Mouse (Mus musculus) hindbrain, embryonic 14.5 days (tissue): ENCODE measurements around the gene Prelp. TPM values are rescaled to one million over a fixed set of nuclear protein-coding genes. Genes with fewer than 3 reads are reported as not detected.
"Not testable (repeated sequence)": the region's sequence is repeated elsewhere in the genome, so short reads cannot be mapped to it uniquely, and the experiment has no call there.

ENCODE experiments used
- ATAC-seq: fragments of 200-750 bp; cut with Nextera tagmentation; 2 replicates; pipeline ENCODE4 v1.8.0; 2017; ENCODE audit warnings: moderate number of reproducible peaks, mild to moderate bottlenecking, moderate TSS enrichment, moderate library complexity; ENCODE audit not compliant: low FRiP score
- DNase-seq: peaks from one replicate; pipeline ENCODE4 v3.0.0-alpha.2; 2015; ENCODE audit warnings: low spot score
- H3K27ac ChIP-seq: fragments of 300-500 bp; sonication (generic); 2 replicates; pipeline ENCODE4 v1.5.1; 2014; ENCODE audit warnings: mild to moderate bottlenecking, moderate library complexity
- H3K27me3 ChIP-seq: fragments of 300-500 bp; sonication (generic); 2 replicates; pipeline ENCODE4 v1.6.1; 2014; ENCODE audit warnings: mild to moderate bottlenecking, low read length, mixed read lengths; ENCODE audit not compliant: control insufficient read depth, insufficient read depth
- H3K36me3 ChIP-seq: fragments of 300-500 bp; sonication (generic); replicated peaks from 2 replicates; pipeline ENCODE4 v1.6.1; 2014; ENCODE audit not compliant: control insufficient read depth, insufficient read depth
- H3K4me1 ChIP-seq: fragments of 300-500 bp; sonication (generic); replicated peaks from 2 replicates; pipeline ENCODE4 v1.6.1; 2014; ENCODE audit warnings: antibody characterized with exemption, low read length, mixed read lengths; ENCODE audit not compliant: control insufficient read depth, insufficient read depth
- H3K4me2 ChIP-seq: fragments of 300-500 bp; sonication (generic); replicated peaks from 2 replicates; pipeline ENCODE4 v1.6.1; 2014; ENCODE audit warnings: mild to moderate bottlenecking, moderate library complexity
- H3K4me3 ChIP-seq: fragments of 300-500 bp; sonication (generic); replicated peaks from 2 replicates; pipeline ENCODE4 v1.5.1; 2014; ENCODE audit warnings: mild to moderate bottlenecking, low read length
- H3K9ac ChIP-seq: fragments of 300-500 bp; sonication (generic); 2 replicates; pipeline ENCODE4 v1.6.1; 2014
- H3K9me3 ChIP-seq: fragments of 300-500 bp; sonication (generic); 2 replicates; pipeline ENCODE4 v1.6.1; 2016; ENCODE audit warnings: low read length; ENCODE audit not compliant: control insufficient read depth
- WGBS: fragments of 180-500 bp; shearing (Covaris S2); extraction: QIAGEN DNeasy Blood & Tissue Kit; methylation state at CpG from one replicate; pipeline ENCODE4 v1.1.7; 2014; 5-methylcytosine and 5-hydroxymethylcytosine counted together
- polyA plus RNA-seq: library from polyadenylated mRNA; unstranded; fragments of >200 nt; fragmentation: Nextera tagmentation; extraction: Ambion mirVana; gene quantifications from 2 replicates; pipeline ENCODE4 v1.2.1, GENCODE M21; 2014

Prelp gene
- 14.6 and 15.6 TPM in 2 replicates for polyA plus RNA-seq

DNA sequence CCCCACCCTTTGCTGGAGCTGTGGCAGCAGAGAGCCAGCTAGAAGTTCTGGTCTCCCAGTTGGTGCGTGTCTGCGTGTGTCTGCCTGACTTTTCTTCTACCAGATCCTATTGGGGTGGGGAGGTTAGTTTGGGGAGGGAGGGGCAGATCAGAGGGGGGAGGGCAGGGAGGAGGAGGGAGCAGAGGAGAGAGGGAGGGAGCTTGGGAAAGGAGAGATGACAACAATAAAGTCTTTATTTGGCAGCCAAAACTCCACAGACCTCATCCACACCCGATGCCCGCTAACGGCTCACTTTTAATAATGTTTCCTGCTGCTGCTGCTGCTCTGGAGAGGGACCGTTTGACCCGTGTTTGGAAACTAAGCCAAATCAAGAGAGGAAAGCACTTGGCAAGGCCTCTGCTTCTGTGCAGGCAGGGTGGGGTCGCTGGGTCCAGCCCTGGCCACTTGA, at the start of gene Prelp:
Gene Prelp (minus strand): TSS at position 111 of the 448 bp plus-strand sequence.
- H3K4me2 ChIP-seq: peak within 1 kb of the TSS; percentile 25
- peak within 1 kb of the TSS; percentile 70 for H3K27ac ChIP-seq
- peak within 1 kb of the TSS; percentile 17; the same call in 1 of the 2 replicates for H3K4me3 ChIP-seq
- no peak for DNase-seq
- 0 out of 2 replicates have a peak, but pooled peaks have one; percentile 24 for ATAC-seq
- H3K9ac ChIP-seq: 0 out of 2 replicates have a peak within 1 kb of the TSS, but pooled peaks have one; percentile 22
- no peaks in the 10 kb centered on the region for H3K27me3 ChIP-seq
- no peaks in the 10 kb centered on the region for H3K36me3 ChIP-seq
- H3K9me3 ChIP-seq: no peaks in the 10 kb centered on the region
- peaks cover 11% of the 10 kb centered on the region for H3K4me1 ChIP-seq
- WGBS: 15% methylated on average over 8 of the region's 8 CpGs

DNA sequence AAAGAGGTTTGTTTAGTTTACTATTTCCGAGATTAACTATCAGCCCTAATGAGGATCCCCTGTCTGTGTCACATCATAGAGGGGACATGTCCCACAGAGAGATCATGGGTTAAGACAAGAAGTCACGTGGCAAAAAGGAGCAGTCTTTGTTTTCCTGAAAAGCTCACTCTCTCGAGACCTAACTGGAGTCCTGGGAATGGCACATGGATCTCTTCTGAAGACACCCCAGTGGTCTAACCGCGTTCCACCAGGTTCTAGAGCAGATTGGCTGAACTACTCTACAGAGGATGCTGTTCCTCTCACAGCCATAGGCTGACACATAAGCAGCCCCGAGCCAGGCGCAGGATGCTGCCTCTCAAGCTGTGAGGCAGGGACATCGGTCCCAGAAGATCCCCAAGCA, 48.2 kb upstream of the Prelp start:
- Histone ChIP-seq H3K9ac (no peak overlapping the region), H3K4me3 (no peak overlapping the region), H3K27ac (no peak overlapping the region), H3K36me3 (no peaks in the 10 kb centered on the region), H3K27me3 (no peaks in the 10 kb centered on the region), H3K4me2 (no peak overlapping the region), H3K9me3 (no peaks in the 10 kb centered on the region), H3K4me1 (no peaks in the 10 kb centered on the region)
- no peak for DNase-seq
- 88% methylated on average over 8 of the region's 8 CpGs for WGBS
- ATAC-seq: no peak

DNA sequence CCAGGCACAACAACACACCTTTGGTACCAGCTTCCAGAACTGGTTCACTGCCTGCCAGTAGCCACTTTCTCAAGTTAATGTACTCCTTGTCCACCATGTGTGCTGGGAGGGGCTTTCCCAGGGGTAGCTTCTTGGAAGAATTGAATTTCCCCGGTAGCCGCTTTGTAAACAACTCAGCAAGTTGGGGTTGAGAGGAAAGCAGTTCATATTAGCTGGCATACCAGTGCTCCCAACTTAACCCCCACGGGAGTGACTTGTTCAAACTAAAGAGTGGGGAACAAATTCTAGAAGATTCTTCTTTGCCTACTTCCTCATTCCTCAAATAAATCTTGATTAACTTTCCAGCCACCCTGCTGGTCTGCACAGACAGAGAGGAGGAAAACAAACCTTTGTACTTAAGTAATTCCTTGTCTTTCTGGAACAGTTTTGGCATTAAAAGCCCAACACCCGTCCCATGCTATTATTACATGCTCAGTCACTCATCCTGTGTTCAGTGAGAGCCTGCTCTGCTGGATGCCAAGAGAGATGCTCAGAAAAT, 47.6 kb upstream of the Prelp start:
- H3K9ac ChIP-seq: no peak overlapping the region
- 72% methylated on average over 4 of the region's 4 CpGs for WGBS
- no peaks in the 10 kb centered on the region for H3K9me3 ChIP-seq
- H3K36me3 ChIP-seq: no peaks in the 10 kb centered on the region
- no peak overlapping the region for H3K27ac ChIP-seq
- DNase-seq (no peak), ATAC-seq (no peak)
- no peak overlapping the region for H3K4me2 ChIP-seq
- no peak overlapping the region for H3K4me3 ChIP-seq
- H3K27me3 ChIP-seq: no peaks in the 10 kb centered on the region
- H3K4me1 ChIP-seq: no peaks in the 10 kb centered on the region

DNA sequence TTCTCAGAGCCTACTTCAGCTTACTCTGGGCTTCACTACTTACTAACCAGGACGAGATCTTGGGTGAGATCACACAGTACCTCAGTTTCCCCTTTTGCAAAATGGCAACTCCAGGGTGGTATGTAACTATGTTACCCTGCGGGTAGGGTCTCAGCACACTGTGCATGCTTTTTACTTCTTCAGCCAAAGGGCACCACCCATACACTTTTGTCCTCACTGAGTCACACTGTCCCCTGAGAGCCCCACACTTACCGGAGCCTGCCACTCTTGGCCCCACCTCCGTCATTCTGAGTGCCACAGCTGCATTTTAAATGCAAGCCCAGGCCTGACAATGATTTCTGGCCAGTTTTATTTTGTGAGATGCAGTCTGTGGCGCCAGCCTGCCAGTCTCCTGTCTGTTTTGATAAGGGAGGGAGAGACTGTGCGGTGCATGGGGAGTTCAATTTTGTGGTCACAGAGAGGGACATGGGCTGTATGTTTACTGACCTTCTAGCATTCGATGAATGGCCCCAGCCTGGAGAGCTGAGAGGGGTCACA, 46.3 kb upstream of the Prelp start:
- H3K9me3 ChIP-seq: no peaks in the 10 kb centered on the region
- DNase-seq: no peak
- H3K9ac ChIP-seq: no peak overlapping the region
- WGBS: 71% methylated on average over 7 of the region's 7 CpGs
- H3K4me3 ChIP-seq: no peak overlapping the region
- no peaks in the 10 kb centered on the region for H3K27me3 ChIP-seq
- H3K4me1 ChIP-seq: no peaks in the 10 kb centered on the region
- ATAC-seq: no peak
- H3K36me3 ChIP-seq: no peaks in the 10 kb centered on the region
- H3K4me2 ChIP-seq: no peak overlapping the region
- no peak overlapping the region for H3K27ac ChIP-seq

DNA sequence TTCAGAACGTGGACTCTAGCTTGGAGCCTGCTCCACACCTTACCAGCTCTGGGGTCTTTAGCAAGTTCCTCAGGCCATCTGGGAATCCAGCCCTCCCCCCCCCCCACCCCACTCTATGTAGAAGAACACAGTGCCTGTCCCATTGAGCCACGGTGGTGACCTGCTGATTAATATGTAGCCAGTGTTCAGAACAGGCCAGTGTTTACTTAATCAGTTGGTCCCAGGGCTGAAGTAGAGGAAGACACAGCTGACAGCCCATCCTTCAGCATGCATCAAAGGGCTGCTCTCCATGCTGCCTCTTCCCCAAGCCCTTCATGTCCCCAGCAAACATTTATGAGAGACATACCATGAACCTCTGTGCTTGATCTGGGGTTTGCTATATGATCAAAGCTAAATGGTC, 44.8 kb upstream of the Prelp start:
- no peak overlapping the region for H3K4me2 ChIP-seq
- no peak overlapping the region for H3K4me3 ChIP-seq
- no peaks in the 10 kb centered on the region for H3K9me3 ChIP-seq
- no peak for ATAC-seq
- no peaks in the 10 kb centered on the region for H3K27me3 ChIP-seq
- 49% methylated on average over 2 of the region's 2 CpGs for WGBS
- H3K4me1 ChIP-seq: no peaks in the 10 kb centered on the region
- H3K27ac ChIP-seq: no peak overlapping the region
- H3K9ac ChIP-seq: no peak overlapping the region
- no peaks in the 10 kb centered on the region for H3K36me3 ChIP-seq
- no peak for DNase-seq

GRCm38 (mm10) chr1:133965298-133965697, 44.1 kb upstream of the Prelp start:
- WGBS: 51% methylated on average over 5 of the region's 5 CpGs
- Histone ChIP-seq H3K4me1 (no peaks in the 10 kb centered on the region), H3K9ac (no peak overlapping the region), H3K9me3 (no peaks in the 10 kb centered on the region), H3K4me2 (no peak overlapping the region), H3K36me3 (no peaks in the 10 kb centered on the region), H3K4me3 (no peak overlapping the region), H3K27ac (no peak overlapping the region), H3K27me3 (no peaks in the 10 kb centered on the region)
- DNase-seq: no peak
- ATAC-seq: no peak

DNA sequence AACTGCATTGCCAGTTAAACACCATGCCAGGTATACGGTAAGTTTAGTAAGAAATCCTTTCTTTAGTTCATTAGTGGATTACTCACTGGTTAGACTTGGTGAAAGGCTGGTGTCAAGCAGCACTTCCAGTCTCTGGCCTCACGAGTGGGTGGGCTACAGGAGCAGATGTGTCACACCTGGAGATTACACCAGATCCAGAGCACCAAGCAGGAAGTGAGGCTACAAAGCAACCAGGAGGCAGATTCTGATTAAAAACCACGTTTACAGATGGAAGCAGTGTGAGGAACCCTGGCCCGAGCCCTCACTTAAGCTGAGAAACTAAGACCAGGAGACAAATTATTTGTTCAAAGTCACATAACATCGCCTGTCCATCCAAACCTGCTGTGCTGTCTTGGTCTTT, 43.5 kb upstream of the Prelp start:
- Histone ChIP-seq H3K9me3 (no peaks in the 10 kb centered on the region), H3K4me1 (no peaks in the 10 kb centered on the region), H3K27me3 (no peaks in the 10 kb centered on the region), H3K4me3 (no peak overlapping the region), H3K36me3 (no peaks in the 10 kb centered on the region), H3K27ac (no peak overlapping the region), H3K9ac (no peak overlapping the region), H3K4me2 (no peak overlapping the region)
- 82% methylated on average over 5 of the region's 5 CpGs for WGBS
- no peak for ATAC-seq
- DNase-seq: no peak

DNA sequence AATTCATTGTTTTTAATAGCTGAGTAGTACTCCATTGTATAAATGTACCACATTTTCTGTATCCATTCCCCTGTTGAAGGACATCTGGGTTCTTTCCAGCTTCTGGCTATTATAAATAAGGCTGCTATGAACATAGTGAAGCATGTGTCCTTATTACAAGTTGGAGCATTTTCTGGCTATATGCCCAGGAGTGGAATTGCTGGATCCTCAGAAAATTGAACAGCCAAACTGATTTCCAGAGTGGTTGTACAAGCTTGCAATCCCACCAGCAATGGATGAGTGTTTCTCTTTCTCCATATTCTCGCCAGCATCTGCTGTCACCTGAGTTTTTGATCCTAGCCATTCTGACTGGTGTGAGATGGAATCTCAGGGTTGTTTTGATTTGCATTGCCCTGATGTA, 42.4 kb upstream of the Prelp start:
- not testable (repeated sequence) for H3K36me3 ChIP-seq
- 73% methylated on average over 1 of the region's 1 CpGs for WGBS

DNA sequence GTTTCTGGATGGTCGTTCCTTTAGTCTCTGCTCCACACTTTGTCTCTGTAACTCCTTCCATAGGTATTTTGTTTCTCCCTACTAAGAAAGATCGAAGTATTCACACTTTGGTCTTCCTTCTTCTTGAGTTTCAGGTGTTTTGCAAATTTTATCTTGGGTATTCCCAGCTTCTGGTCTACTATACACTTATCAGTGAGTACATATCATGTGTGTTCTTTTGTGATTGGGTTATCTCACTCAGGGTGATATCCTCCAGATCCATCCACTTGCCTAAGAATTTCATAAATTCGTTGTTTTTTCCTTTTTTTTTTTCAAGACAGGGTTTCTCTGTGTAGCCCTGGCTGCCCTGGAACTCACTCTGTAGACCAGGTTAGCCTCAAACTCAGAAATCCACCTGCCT, 41.9 kb upstream of the Prelp start:
- not testable (repeated sequence) for DNase-seq, H3K9me3 ChIP-seq, H3K36me3 ChIP-seq, ATAC-seq, H3K9ac ChIP-seq, H3K4me3 ChIP-seq, H3K4me2 ChIP-seq, H3K4me1 ChIP-seq, H3K27ac ChIP-seq, H3K27me3 ChIP-seq
- WGBS: 92% methylated on average over 3 of the region's 3 CpGs

More for the DNA sequence above, 42.4 kb upstream of the Prelp start:
- H3K4me1 ChIP-seq, H3K27ac ChIP-seq, ATAC-seq, H3K9ac ChIP-seq, DNase-seq, H3K27me3 ChIP-seq, H3K9me3 ChIP-seq, H3K4me2 ChIP-seq, H3K4me3 ChIP-seq: not testable (repeated sequence)
